Mouse (Mus musculus) kidney, adult 2 months (tissue): ENCODE measurements around the gene Ccl11. TPM values are rescaled to one million over a fixed set of nuclear protein-coding genes. Genes with fewer than 3 reads are reported as not detected.

Experiments used
- DNase-seq: peaks from one replicate; pipeline ENCODE4 v3.0.0; 2021
- H3K27ac ChIP-seq: fragments of 200-500 bp; 2 replicates; pipeline ENCODE4 v1.5.1; 2012; ENCODE audit warnings: low read depth, low read length, control low read depth, inconsistent platforms; ENCODE audit not compliant: insufficient read depth
- H3K27me3 ChIP-seq: fragments of 200-500 bp; replicated peaks from 2 replicates; pipeline ENCODE4 v1.6.1; 2012; ENCODE audit warnings: mild to moderate bottlenecking, moderate library complexity, low read length, inconsistent platforms; ENCODE audit not compliant: control insufficient read depth, insufficient read depth
- H3K36me3 ChIP-seq: fragments of 200-500 bp; 2 replicates; pipeline ENCODE4 v1.6.1; 2012; ENCODE audit warnings: mild to moderate bottlenecking, moderate library complexity, low read length, inconsistent platforms; ENCODE audit not compliant: control insufficient read depth, insufficient read depth
- H3K4me1 ChIP-seq: fragments of 200-500 bp; 2 replicates; pipeline ENCODE4 v1.6.1; 2011; ENCODE audit warnings: low read length; ENCODE audit not compliant: control insufficient read depth, insufficient read depth
- H3K4me3 ChIP-seq: fragments of 200-500 bp; 2 replicates; pipeline ENCODE4 v1.5.1; 2011; ENCODE audit warnings: mild to moderate bottlenecking, low read depth, low read length, control low read depth; ENCODE audit not compliant: insufficient read depth
- CTCF ChIP-seq: fragments of 200-500 bp; conservative IDR thresholded peaks from 2 replicates; pipeline ENCODE4 v1.5.1; 2011; ENCODE audit warnings: low read depth, mild to moderate bottlenecking, control low read depth, low read length, moderate library complexity, mixed read lengths; ENCODE audit not compliant: insufficient read depth, insufficient read length
- POLR2A ChIP-seq: fragments of 200-500 bp; IDR thresholded peaks from one replicate; pipeline ENCODE4 v1.6.1; 2011; ENCODE audit warnings: low read depth, low read length, control low read depth
- WGBS: fragments of 180-500 bp; shearing (Covaris S2); methylation state at CpG from one replicate; pipeline ENCODE4 v1.1.7; 2018; 5-methylcytosine and 5-hydroxymethylcytosine counted together
- polyA plus RNA-seq: library from polyadenylated mRNA; depleted of rRNA; stranded (reverse); fragments of >200 nt; gene quantifications from 2 replicates; pipeline ENCODE4 v1.2.3, GENCODE M21; 2012

The Ccl11 gene
- polyA plus RNA-seq, 1 experiment: 2.3 TPM

DNA sequence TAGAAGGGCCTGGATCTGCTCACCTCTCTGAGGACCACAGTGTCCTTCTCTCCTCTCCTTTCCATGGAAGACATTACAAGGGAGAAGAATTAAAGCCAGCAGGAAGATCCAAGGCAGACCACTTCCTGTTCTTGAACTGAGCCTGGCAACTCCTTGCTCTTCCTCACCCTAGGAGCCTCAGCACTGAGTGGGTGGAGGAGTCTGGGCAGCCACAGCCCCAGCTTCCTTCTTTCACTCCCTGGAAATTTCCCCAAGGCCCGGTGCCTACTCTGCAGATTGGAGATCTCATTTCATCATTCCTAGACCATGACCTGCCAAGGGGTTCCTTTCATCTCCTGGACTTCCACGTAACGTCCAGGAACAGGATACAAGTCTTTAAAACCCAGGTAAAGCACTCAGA lies 15.4 kb downstream of the Ccl11 start:
- Histone ChIP-seq H3K27me3 (no peaks in the 10 kb centered on the region), H3K4me3 (no peak overlapping the region), H3K4me1 (no peaks in the 10 kb centered on the region), H3K27ac (no peak overlapping the region), H3K36me3 (no peaks in the 10 kb centered on the region)
- no peak for DNase-seq
- TF ChIP-seq CTCF: no peak
- no peak for TF ChIP-seq POLR2A
- WGBS: 52% methylated on average over 3 of the region's 3 CpGs

DNA sequence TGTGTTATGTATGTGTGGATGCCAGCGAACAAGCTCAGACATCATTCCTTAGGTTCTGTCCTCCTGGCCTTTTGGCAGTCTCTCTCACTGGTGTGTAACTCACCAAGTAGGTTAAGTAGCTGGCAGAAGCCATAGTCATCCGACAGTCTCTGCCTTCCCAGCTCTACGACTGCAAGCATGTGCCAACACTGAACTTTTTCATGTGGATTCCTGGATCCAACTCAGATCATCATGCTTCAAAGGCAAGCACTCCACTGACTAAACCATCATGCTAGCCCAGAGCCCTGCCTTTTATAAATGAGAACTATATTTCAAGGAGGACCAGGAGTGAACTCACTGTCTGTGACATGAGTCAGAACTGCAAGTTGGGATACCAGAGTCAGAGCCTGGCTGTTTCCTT lies 16.1 kb downstream of the Ccl11 start:
- WGBS: 91% methylated on average over 3 of the region's 3 CpGs
- DNase-seq: no peak
- H3K27ac ChIP-seq: no peak overlapping the region
- H3K27me3 ChIP-seq: no peaks in the 10 kb centered on the region
- TF ChIP-seq CTCF (no peak), POLR2A (no peak)
- no peak overlapping the region for H3K4me3 ChIP-seq
- no peaks in the 10 kb centered on the region for H3K4me1 ChIP-seq
- no peaks in the 10 kb centered on the region for H3K36me3 ChIP-seq

DNA sequence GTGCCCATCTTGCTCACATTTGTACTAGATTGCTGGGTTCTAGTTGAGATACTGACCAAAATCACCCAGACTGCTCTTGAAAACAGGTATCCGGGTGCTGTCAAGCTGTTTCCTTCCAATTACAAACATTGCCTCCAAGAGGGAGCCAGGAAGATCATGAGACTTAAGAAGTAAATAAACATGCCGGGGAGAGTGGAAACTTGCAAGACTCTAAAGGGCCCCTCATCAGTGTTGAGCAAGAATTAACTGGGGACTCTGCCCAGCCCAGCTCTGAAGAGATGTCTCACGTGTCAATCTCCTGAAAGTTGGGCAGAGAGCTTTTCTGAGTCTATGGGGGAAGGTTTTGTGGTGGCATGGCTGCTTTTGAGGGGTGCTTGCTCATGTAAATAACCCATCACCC lies 19.4 kb downstream of the Ccl11 start:
- TF ChIP-seq CTCF (no peak), POLR2A (no peak)
- no peak for DNase-seq
- Histone ChIP-seq H3K36me3 (no peaks in the 10 kb centered on the region), H3K27me3 (no peaks in the 10 kb centered on the region), H3K4me1 (no peaks in the 10 kb centered on the region), H3K4me3 (no peak overlapping the region), H3K27ac (no peak overlapping the region)
- 61% methylated on average over 3 of the region's 3 CpGs for WGBS

DNA sequence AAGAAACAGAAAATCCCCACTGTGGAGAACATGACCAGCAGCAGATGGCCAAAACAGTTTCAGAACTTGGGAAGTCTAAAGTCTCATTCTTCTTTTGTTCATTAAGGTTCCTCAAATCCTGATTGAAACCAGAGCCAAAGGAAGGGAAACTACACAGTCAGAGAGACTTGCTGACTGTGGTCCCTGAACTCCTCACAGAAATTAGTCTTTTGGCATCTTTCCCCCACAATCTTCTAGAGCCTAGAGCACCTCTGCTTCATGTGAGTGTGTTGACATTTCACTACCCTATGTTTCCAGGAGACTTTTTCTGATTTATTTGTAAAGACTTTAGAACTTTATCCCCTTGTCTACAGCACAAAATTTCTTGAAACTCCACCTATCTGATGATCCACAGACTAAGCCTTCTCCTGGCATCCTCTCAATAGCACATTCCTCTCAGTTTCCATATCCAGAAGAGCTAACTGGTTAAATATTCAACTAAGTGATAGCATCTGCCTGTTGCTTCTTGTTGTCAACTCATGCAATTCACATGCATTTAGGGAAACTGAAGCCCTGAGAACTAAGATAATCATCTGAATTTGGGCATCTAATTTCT lies 20.6 kb downstream of the Ccl11 start:
- Histone ChIP-seq H3K36me3 (no peaks in the 10 kb centered on the region), H3K27me3 (no peaks in the 10 kb centered on the region), H3K4me1 (no peaks in the 10 kb centered on the region), H3K4me3 (no peak overlapping the region), H3K27ac (no peak overlapping the region)
- no peak for DNase-seq
- TF ChIP-seq POLR2A (no peak), CTCF (no peak)

DNA sequence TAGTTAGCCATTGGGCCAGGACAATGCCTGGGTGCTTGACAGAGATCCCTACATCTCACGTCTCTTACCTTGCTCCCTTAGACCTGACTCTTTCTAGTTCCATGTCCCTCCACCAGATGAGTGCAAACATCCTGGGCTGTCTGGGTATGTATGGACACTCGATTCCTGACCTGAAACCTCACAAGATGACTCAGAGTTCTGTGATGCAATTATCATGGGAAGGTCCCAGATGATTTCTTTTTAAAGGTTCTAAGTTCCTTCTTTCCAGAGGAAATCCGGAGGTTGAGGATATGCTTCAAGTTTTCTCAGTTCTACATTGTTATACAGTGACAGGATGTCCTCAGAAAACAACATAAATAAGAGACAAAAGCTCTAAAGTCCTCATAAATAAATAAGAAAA lies 23.2 kb downstream of the Ccl11 start:
- Histone ChIP-seq H3K4me3 (no peak overlapping the region), H3K27me3 (no peaks in the 10 kb centered on the region), H3K4me1 (no peaks in the 10 kb centered on the region), H3K36me3 (no peaks in the 10 kb centered on the region), H3K27ac (no peak overlapping the region)
- no peak for DNase-seq
- 74% methylated on average over 3 of the region's 3 CpGs for WGBS
- TF ChIP-seq POLR2A (no peak), CTCF (no peak)

DNA sequence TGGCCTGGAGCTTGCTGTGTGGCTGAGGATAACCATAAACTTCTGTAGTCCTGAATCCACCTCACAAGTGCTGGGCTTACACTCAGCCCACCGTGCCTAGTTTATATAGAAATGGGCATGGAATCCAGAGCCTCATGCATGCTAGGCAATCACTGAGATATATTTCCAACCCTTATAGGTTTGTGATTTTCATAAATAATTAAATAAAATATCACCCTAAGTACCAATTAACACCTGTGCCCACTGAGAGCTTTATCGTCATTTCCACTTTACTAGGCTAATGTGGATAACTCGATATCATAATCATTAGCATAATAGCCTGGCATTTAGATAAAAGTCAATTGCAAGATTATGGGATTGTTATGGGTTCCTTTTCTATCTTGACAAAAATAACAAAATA lies 26.7 kb downstream of the Ccl11 start:
- no peak overlapping the region for H3K27ac ChIP-seq
- H3K36me3 ChIP-seq: no peaks in the 10 kb centered on the region
- TF ChIP-seq CTCF (no peak), POLR2A (no peak)
- WGBS: 92% methylated on average over 3 of the region's 3 CpGs
- no peaks in the 10 kb centered on the region for H3K27me3 ChIP-seq
- DNase-seq: no peak
- H3K4me3 ChIP-seq: no peak overlapping the region
- no peaks in the 10 kb centered on the region for H3K4me1 ChIP-seq

DNA sequence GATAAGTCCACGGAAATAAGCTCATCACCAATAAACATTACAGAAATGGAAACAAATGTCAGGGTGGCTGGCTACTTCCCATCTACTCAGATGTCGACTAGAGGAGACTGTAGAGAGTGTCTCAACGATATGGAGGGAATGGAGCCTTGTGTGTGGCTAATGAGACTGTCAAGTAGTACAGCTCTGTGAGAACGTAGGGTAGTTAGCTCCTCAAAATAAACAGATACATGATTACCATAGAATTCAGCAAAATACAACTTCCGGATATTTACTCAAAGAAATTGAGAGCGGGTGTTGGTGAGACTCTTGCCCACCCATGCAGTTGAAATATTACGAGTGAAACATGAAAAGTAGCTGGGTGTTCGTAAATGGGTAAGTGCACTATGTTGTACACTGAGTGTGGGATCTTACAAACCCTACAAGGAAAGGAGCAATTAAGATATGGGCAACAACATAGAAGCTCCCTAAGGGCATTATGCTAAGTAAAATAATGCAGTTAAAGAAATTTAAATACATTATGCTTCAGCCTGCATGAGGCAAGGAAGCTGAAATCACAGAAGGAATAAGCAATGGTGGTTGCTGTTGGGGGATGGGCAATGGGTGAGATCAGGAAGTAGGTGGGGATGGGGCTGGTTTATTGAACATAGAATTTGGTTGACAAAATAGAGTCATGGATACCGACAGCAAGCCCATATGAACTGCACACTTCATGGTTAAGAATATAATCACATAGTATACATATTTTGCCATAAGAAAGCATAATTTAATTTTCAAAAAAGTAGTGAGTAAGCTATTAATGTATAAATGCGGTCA lies 42.1 kb downstream of the Ccl11 start:
- Histone ChIP-seq H3K4me3 (no peak overlapping the region), H3K27me3 (no peaks in the 10 kb centered on the region), H3K27ac (no peak overlapping the region), H3K4me1 (no peaks in the 10 kb centered on the region), H3K36me3 (no peaks in the 10 kb centered on the region)
- no peak for TF ChIP-seq POLR2A
- TF ChIP-seq CTCF: no peak
- 80% methylated on average over 10 of the region's 10 CpGs for WGBS
- no peak for DNase-seq
